Mouse (Mus musculus) thymus, adult 2 months (tissue): ENCODE results near the gene Depp1.

Experiments used
- CTCF ChIP-seq: fragments of 200-500 bp; IDR thresholded peaks from 2 replicates; pipeline ENCODE4 v1.5.1; 2012; ENCODE audit warnings: mild to moderate bottlenecking, control low read depth, low read length, moderate library complexity, borderline replicate concordance; ENCODE audit not compliant: control insufficient read depth, poor library complexity, insufficient read depth; ENCODE audit errors: extremely low read depth
- POLR2A ChIP-seq: fragments of 200-500 bp; IDR thresholded peaks from 2 replicates; pipeline ENCODE4 v1.6.1; 2012; ENCODE audit warnings: mild to moderate bottlenecking, low read length, control low read depth, moderate library complexity; ENCODE audit not compliant: control insufficient read depth, poor library complexity, insufficient read depth; ENCODE audit errors: extremely low read depth

GRCm38 (mm10) chr6:116629766-116630165 lies 20.6 kb upstream of the Depp1 start:
- TF ChIP-seq CTCF = no peak
- no peak for TF ChIP-seq POLR2A
